ENCODE assay signal across 11 mouse cellular contexts in the genomic region with DNA sequence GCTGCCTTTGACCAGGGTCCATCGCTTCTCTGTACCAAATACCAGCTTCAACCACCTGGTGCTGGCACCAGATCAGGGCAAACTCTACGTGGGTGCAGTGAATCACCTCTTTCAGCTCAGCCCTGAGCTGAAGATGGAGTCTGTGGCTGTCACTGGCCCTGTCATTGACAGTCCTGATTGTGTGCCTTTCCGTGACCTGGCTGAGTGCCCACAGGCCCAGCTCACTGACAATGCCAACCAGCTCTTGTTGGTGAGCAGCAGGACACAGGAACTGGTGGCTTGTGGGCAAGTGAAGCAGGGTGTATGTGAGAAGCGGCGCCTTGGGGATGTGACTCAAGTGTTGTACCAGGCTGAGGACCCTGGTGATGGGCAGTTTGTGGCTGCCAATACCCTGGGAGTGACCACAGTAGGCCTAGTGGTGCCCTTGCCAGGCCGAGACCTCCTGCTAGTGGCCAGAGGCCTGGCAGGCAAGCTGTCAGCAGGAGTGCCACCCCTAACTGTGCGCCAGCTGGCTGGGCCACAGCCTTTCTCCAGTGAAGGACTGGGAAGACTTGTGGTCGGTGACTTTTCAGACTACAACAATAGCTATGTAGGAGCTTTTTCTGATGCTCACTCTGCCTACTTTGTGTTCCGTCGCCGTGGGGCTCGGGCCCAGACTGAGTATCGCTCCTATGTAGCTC. TPM values are rescaled to one million over a fixed set of nuclear protein-coding genes. Genes with fewer than 3 reads are reported as not detected.
DNase-seq lines count a peak whose midpoint lies in the region; TF ChIP-seq lines count a peak whose summit lies in the region.
"Had no signal": no experiment of that assay in that cellular context is flagged by ENCODE, and none has a peak within 500 bp of the region (broad histone marks: within the 10 kb centered on the region; RNA-seq: fewer than 3 reads in every experiment).

No protein-coding gene starts in this region.

- no peak for TF ChIP-seq POLR2A in brain, embryonic 14.5 days (IDR thresholded peaks at IDR 0.05; ENCODE audit: borderline replicate concordance, extremely low read depth, insufficient read depth, insufficient read length, poor library complexity, severe bottlenecking)

- DNase-seq in adrenal gland, adult 2 months = peak; percentile 39
- DNase-seq in adrenal gland, adult 18-20 months (ENCODE audit: low spot score in 2 of 2) = no peak
- DNase-seq in layer of hippocampus, adult 11-12 months (ENCODE audit: low spot score) = peak; percentile 46
- DNase-seq in layer of hippocampus, postnatal 25 days (ENCODE audit: extremely low spot score in 1 of 2, low spot score in 1 of 2) = no peak
- peak; percentile 17 for DNase-seq in brain, embryonic 14.5 days (ENCODE audit: low read depth)
- DNase-seq in cerebellum, postnatal 25 days = peak; percentile 72 to 80
- DNase-seq in right cerebral cortex, postnatal 25 days = no peak
- no peak for DNase-seq in lung, postnatal 36 days
- DNase-seq: gastrocnemius, adult 2 months; liver, postnatal 0 days; thymus, adult 18-20 months had no signal

- TF ChIP-seq CTCF in brain, embryonic 14.5 days (IDR thresholded peaks at IDR 0.05; ENCODE audit: borderline replicate concordance, extremely low read depth, insufficient read depth, insufficient read length) = no peak

RNA-seq across cellular contexts. Expression of a gene that starts 1.9 kb away (rescaled TPM):
- under 1 TPM; 0.41 to 0.49 TPM for total RNA-seq in adrenal gland, adult 2 months (2021)
- polyA plus RNA-seq in adrenal gland, adult 2 months (2012; rRNA removed) = 1.2 and 1.5 TPM in 2 replicates
- total RNA-seq in adrenal gland, adult 18-20 months (2021) = under 1 TPM; 0.30 to 0.61 TPM
- total RNA-seq in layer of hippocampus, postnatal 25 days (2021) = 10 to 100 TPM; 15.8 to 18.2 TPM
- 0.58 and 0.79 TPM in 2 replicates for polyA plus RNA-seq in brain, embryonic 14.5 days (2012; rRNA removed)

RNA-seq across cellular contexts. Expression of a gene that starts 15.5 kb away (rescaled TPM):
- total RNA-seq in adrenal gland, adult 2 months (2021) = under 1 TPM; 0.20 to 0.41 TPM
- 1.1 and 1.3 TPM in 2 replicates for polyA plus RNA-seq in adrenal gland, adult 2 months (2012; rRNA removed)
- under 1 TPM in 1 of 2 experiments, not detected in 1; 0.74 TPM for total RNA-seq in adrenal gland, adult 18-20 months (2021)
- 1 to 10 TPM; 4.3 to 8.7 TPM for total RNA-seq in layer of hippocampus, postnatal 25 days (2021)
- 0.85 and 1.2 TPM in 2 replicates for polyA plus RNA-seq in brain, embryonic 14.5 days (2012; rRNA removed)

RNA-seq across cellular contexts. Expression of a gene that starts 27.9 kb away (rescaled TPM):
- 100 to 1,000 TPM; 521 to 581 TPM for total RNA-seq in adrenal gland, adult 2 months (2021)
- 256 and 277 TPM in 2 replicates for polyA plus RNA-seq in adrenal gland, adult 2 months (2012; rRNA removed)
- 100 to 1,000 TPM; 495 to 693 TPM for total RNA-seq in adrenal gland, adult 18-20 months (2021)
- 100 to 1,000 TPM; 189 to 199 TPM for total RNA-seq in layer of hippocampus, postnatal 25 days (2021)
- 382 and 510 TPM in 2 replicates for polyA plus RNA-seq in brain, embryonic 14.5 days (2012; rRNA removed)

RNA-seq across cellular contexts. Expression of a gene that starts 28.1 kb away (rescaled TPM):
- 100 to 1,000 TPM; 163 to 177 TPM for total RNA-seq in adrenal gland, adult 2 months (2021)
- 257 and 339 TPM in 2 replicates for polyA plus RNA-seq in adrenal gland, adult 2 months (2012; rRNA removed)
- total RNA-seq in adrenal gland, adult 18-20 months (2021) = 100 to 1,000 TPM; 138 to 158 TPM
- 10 to 100 TPM; 88.1 to 97.2 TPM for total RNA-seq in layer of hippocampus, postnatal 25 days (2021)
- polyA plus RNA-seq in brain, embryonic 14.5 days (2012; rRNA removed) = 130 and 205 TPM in 2 replicates

RNA-seq across cellular contexts. Expression of a gene that starts 42.4 kb away (rescaled TPM):
- 10 to 100 TPM; 28.1 to 29.6 TPM for total RNA-seq in adrenal gland, adult 2 months (2021)
- polyA plus RNA-seq in adrenal gland, adult 2 months (2012; rRNA removed) = 35.2 and 41.1 TPM in 2 replicates
- 10 to 100 TPM; 24.0 to 24.3 TPM for total RNA-seq in adrenal gland, adult 18-20 months (2021)
- 10 to 100 TPM; 11.3 to 13.9 TPM for total RNA-seq in layer of hippocampus, postnatal 25 days (2021)
- 16.0 and 19.3 TPM in 2 replicates for polyA plus RNA-seq in brain, embryonic 14.5 days (2012; rRNA removed)

Comparison
In these comparisons a context has a peak if more than half of its experiments do, and no peak if none do; other contexts are left out.
1. DNase-seq: peak in adrenal gland, adult 2 months (single experiment), layer of hippocampus, adult 11-12 months (single experiment), brain, embryonic 14.5 days (single experiment) and cerebellum, postnatal 25 days (2 of 2); none in adrenal gland, adult 18-20 months (0 of 2), layer of hippocampus, postnatal 25 days (0 of 2), right cerebral cortex, postnatal 25 days (single experiment) and lung, postnatal 36 days (single experiment).
2. RNA of a gene that starts 1.9 kb away (total RNA-seq): 15.8 to 18.2 TPM in layer of hippocampus, postnatal 25 days; 0.30 to 0.61 TPM in adrenal gland, adult 18-20 months and 0.41 to 0.49 TPM in adrenal gland, adult 2 months; every median in the first group is over 10 times any median in the second.